Mouse (Mus musculus) CD4-positive, CD25-positive, alpha-beta regulatory T cell, adult 4 months (primary cell): ENCODE results near the gene Dpm3. TPM values are rescaled to one million over a fixed set of nuclear protein-coding genes. Genes with fewer than 3 reads are reported as not detected.
A peak's percentile ranks its signal among the peaks of the same experiment; 100 is the strongest.

Source experiments
- ATAC-seq: one replicate; pipeline ENCODE4 v1.8.0; 2017
- polyA plus RNA-seq, 2 experiments: library from polyadenylated mRNA; unstranded; fragments of 100-300 nt; shearing (Covaris generic); gene quantifications; one replicate each; pipeline ENCODE4 v1.2.1; 2017

The Dpm3 gene
- polyA plus RNA-seq, 2 experiments from 2014 or later, result 116 to 155 TPM

DNA sequence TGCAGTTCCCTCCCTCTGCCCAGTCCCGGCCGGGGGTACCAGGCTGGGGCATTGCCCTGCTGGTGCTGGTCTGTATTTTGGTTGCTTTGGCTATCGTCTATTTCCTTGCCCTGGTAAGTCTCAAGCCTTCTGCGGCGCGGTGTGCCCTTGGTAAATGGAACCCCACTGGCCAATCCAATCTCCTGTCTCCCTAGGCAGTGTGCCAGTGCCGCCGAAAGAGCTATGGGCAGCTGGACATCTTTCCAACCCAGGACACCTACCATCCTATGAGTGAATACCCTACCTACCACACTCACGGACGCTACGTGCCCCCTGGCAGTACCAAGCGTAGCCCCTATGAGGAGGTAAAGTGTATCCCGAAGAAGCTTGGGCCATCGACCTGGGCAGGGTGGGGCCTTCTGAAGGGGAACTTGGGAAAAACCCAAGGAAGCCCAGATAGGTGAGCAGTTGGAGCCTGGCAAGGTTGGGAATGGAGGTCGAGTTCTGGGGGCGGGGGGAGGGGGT is 27.3 kb upstream of the Dpm3 start:
- ATAC-seq, result no peak

DNA sequence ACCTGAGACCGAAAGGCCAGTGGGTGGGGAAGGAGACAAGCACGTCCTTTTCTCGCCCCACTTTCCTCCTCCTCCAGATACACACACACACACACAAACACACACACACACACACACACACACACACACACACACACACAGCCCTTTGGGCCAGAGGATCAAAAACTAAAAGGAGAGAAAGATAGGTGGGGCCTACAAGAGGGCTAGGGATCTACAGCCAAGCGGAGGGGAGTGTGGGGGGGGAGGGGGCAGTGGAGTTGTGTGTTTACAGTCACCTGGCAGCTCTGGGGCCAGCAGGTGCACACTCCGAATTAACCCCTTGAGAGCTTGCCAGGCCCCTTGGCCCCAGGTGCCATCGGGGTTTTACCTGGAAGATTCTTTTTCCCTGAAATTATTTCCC is 26.5 kb upstream of the Dpm3 start:
- ATAC-seq, result no peak

- no peak for ATAC-seq
These were observed 25.5 kb upstream of the Dpm3 start for GRCm38 (mm10) chr3:89233562-89234110.

DNA sequence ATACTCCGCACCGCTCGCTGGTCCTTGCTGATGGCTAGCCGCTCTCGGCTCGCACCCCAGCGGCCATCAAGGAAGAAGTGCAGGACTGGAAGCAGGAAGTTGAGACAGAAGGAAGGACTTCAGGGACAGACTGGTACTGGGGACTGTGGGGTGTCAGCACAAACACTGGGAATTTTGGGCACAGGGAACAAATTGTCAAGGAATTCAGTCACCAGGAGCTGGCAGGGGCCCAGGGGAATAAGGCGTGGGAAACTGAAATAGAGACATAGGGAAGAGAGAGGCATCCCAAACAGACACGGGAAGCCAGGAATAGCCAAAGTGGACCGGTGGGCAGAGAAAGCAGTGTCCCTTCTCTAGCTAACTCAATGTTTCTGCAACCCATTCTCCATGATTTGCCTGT is 22.6 kb upstream of the Dpm3 start:
- no peak for ATAC-seq

- ATAC-seq, result no peak
These were observed 21.5 kb upstream of the Dpm3 start for GRCm38 (mm10) chr3:89237682-89238081.

- no peak for ATAC-seq
These were observed 20.7 kb upstream of the Dpm3 start for GRCm38 (mm10) chr3:89238494-89238893.

DNA sequence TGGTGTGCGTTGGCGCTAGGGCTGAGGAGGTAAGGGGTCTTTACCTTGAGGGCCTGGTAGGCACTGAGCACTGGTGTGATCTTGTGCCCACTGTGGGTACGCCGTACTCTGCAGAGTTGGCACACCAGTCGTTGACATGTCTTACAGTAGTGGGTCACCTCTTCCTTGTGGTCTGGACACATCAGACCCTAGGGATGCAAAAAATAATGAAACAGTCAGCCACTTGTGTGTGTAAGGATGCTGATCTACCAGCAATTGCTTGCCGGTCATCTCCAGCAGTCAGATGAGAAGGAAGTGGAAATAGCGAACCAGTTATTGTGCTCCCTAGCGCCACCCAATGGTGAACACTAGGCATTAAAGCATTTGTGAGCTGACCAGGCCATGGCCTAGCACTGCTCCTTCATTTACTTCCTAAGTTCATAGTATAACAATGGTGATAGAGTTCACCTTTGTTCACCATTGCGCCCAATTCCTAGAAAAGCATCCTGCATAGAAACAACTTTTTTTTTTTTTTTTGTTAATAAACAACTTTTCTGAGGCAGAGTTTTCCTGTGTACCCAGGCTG is 16.7 kb upstream of the Dpm3 start:
- ATAC-seq, result no peak

DNA sequence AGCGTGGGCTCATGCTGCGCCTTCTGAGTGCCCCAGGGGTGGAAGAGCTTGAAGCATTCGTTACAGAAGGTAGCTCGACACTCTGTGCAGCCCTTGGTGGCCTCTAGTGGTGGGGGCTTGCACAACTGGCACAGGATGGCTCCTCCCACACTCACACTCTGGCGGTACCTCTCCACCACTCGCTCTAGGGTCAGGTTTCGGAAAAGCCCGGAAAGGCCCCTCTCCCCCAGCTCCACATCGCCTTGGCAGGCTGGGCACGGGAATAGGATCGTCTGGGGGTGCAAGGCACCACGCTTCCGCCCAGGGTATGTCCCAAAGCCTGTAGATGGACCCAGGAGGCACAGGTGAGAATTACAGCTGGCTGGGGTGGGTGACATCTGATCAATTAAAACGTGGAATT is 15.5 kb upstream of the Dpm3 start:
- peak; percentile 66 for ATAC-seq

- peak; percentile 25 for ATAC-seq
These were observed 14.8 kb upstream of the Dpm3 start for GRCm38 (mm10) chr3:89244158-89244981.

DNA sequence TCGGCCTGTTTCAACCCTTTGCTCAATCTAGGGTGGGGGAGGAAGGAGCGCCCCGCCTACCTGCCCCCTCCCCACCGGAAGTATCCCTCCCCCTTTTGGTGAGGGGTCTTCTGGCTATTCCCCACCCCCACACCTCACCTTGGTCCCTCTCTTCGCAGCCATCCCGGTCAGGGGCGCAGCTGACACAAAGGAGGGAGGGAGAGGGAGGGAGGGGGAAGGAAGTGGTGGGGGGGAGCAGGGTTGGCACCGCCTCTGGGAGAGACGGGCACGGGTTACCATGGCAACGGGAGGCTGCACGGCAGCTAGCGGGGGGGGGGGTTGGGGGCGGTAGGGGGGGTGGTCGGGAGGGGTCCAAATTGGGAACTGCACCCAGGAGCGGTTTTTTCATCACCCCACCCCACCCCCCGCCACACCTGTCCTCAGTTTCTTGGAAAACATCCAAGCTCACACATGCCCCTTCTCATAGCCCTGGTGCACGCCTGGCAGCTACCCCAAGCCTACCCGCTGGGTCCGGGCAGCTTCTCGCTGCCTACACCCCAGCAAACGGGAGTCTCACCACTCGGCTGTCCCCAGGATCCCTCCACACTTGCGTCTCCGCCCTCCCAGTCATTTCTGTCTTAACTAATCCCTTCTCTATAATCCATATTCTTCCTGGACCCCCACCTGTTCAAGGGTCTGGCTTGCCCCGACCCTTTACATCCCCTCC is 14.0 kb upstream of the Dpm3 start:
- ATAC-seq, result peak; percentile 1

DNA sequence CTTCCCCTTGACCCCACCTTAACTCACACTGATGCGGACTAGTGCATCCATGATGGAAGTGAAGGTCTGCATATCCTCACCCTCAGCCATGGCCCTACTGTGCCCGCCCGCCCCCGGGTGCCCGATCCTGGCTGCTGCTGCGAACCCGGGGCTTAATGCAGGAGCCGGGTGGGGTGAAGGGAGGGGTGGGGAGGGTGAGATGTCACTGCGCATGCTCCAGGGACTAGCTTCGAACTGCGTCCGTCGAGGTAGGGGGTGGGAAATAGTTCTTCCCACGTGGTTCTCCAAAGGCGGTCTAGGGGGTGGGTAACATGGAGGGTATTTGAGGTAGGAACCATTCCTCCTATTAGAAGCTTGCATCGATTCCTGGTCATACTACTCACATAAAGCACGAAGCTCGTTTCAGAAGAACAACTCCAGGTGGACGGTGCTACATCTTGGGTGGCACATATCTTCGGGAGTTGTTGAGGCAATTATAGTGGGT is 13.4 kb upstream of the Dpm3 start, which contains the start of gene Krtcap2:
Gene Krtcap2, plus strand, starts transcription at position 279 of the 484 bp plus-strand sequence.
- ATAC-seq, result peak; percentile 3

GRCm38 (mm10) chr3:89246261-89247100 is 12.7 kb upstream of the Dpm3 start, which contains the start of gene Trim46:
TSS of gene Trim46 (minus strand) at chr3:89246309.
- peak; percentile 82 for ATAC-seq

DNA sequence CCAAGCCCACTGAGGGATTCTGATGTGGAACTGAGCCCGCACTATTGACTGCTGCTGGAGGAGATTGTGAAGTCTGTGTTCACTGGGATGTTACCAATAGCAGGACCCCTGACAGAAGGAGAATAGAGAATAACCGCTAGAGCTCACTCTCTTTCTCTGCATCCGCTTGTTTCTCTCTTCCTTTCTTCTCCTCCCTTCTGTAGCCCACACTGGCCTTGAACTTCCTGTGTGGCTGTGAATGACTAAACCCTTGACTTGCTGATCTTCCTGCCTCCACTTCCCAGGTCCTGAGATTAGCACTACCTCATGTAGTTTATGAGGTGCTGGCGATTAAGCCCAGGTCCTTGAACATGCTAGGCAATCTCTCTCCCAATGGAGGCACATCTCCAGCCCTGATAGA is 11.7 kb upstream of the Dpm3 start:
- ATAC-seq, result no peak

GRCm38 (mm10) chr3:89250435-89251040 is 8.6 kb upstream of the Dpm3 start:
- peak; percentile 28 for ATAC-seq

GRCm38 (mm10) chr3:89251365-89251895 is 7.7 kb upstream of the Dpm3 start:
- peak; percentile 48 for ATAC-seq

GRCm38 (mm10) chr3:89254994-89255393 is 4.2 kb upstream of the Dpm3 start:
- no peak for ATAC-seq

GRCm38 (mm10) chr3:89256177-89256576 is 3.0 kb upstream of the Dpm3 start:
- no peak for ATAC-seq

DNA sequence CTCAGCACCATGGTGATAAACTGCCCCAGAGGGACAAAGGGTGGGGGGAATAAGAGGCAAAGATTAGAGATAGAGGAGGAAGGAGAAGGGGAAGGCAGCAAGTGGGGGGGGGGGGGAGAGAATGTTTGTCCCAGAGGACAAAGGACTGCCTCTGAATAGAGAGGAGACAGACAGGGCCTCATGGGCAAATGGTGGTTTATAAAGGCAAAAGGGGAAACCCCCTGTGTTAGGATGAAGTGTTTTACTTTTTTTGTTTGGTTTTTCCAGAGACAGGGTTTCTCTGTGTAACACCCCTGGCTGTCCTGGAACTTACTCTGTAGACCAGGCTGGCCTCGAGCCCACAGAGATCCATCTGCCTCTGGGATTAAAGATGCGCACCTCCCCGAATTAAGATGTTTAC is 1.1 kb downstream of the Dpm3 start:
- no peak for ATAC-seq

- no peak for ATAC-seq
These were observed 3.3 kb downstream of the Dpm3 start for GRCm38 (mm10) chr3:89262417-89262816.

- ATAC-seq, result peak; percentile 94
These were observed 7.3 kb downstream of the Dpm3 start for GRCm38 (mm10) chr3:89266439-89266893.

DNA sequence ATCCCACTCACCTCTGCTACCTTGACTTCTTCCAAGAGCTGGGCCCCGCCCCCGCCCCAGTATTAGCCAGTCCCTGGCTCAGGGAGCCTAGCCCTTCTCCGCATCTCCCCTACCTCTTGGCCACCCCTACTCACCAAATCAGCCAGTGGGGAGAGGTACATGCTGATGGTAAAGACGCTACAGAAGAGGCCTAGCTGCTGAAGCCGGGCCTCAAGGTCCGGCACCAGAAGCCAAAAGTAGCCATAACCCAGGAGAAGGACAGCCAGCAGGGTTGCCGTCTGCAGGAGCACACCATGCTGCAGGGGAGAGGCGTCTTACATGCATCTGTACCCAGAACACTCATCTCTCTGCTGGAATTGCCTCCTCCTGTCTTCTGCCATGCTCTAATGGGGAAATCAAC is 9.8 kb downstream of the Dpm3 start:
- ATAC-seq, result no peak
